Mouse (Mus musculus): Measurements from ENCODE around the gene Rab6b. TPM values are rescaled to one million over a fixed set of nuclear protein-coding genes. Genes with fewer than 3 reads are reported as not detected.
"Not testable (repeated sequence)": the region's sequence is repeated elsewhere in the genome, so short reads cannot be mapped to it uniquely, and the experiment has no call there.

The Rab6b gene
- polyA plus RNA-seq, 1 experiment from 2014 or later, result 11.5 TPM

- Histone ChIP-seq H3K9me3 (no peaks in the 10 kb centered on the region), H3K4me2 (replicated peaks) (no peak overlapping the region), H3K4me3 (no peak overlapping the region), H3K9ac (no peak overlapping the region), H3K27me3 (no peaks in the 10 kb centered on the region), H3K4me1 (peaks cover 13% of the 10 kb centered on the region; the same call in 1 of the 2 replicates), H3K27ac (no peak overlapping the region), H3K36me3 (no peaks in the 10 kb centered on the region)
- ATAC-seq (ENCODE audit: insufficient number of reproducible peaks, insufficient read depth, low FRiP score, low TSS enrichment), result no peak
- 65% methylated on average over 13 of the region's 13 CpGs for WGBS
Observed at GRCm38 (mm10) chr9:103147103-103147502, 35.5 kb downstream of the Rab6b start.

GRCm38 (mm10) chr9:103149074-103149799 is 37.6 kb downstream of the Rab6b start:
- no peak overlapping the region for H3K4me2 ChIP-seq (replicated peaks)
- H3K4me3 ChIP-seq, result no peak overlapping the region
- 88% methylated on average over 12 of the region's 12 CpGs for WGBS
- no peak overlapping the region for H3K9ac ChIP-seq
- H3K27ac ChIP-seq, result no peak overlapping the region
- H3K9me3 ChIP-seq, result no peaks in the 10 kb centered on the region
- ATAC-seq (ENCODE audit: insufficient number of reproducible peaks, insufficient read depth, low FRiP score, low TSS enrichment), result no peak
- H3K27me3 ChIP-seq, result no peaks in the 10 kb centered on the region
- peaks cover 13% of the 10 kb centered on the region; the same call in 1 of the 2 replicates for H3K4me1 ChIP-seq
- no peaks in the 10 kb centered on the region for H3K36me3 ChIP-seq

GRCm38 (mm10) chr9:103153286-103153685 is 41.7 kb downstream of the Rab6b start:
- ATAC-seq (ENCODE audit: insufficient number of reproducible peaks, insufficient read depth, low FRiP score, low TSS enrichment), result no peak
- no peak overlapping the region for H3K9ac ChIP-seq
- no peak overlapping the region for H3K4me3 ChIP-seq
- no peak overlapping the region for H3K27ac ChIP-seq
- H3K27me3 ChIP-seq, result no peaks in the 10 kb centered on the region
- no peaks in the 10 kb centered on the region for H3K36me3 ChIP-seq
- no peaks in the 10 kb centered on the region for H3K9me3 ChIP-seq
- 86% methylated on average over 5 of the region's 5 CpGs for WGBS
- no peaks in the 10 kb centered on the region for H3K4me1 ChIP-seq
- H3K4me2 ChIP-seq (replicated peaks), result no peak overlapping the region

GRCm38 (mm10) chr9:103154568-103154967 is 43.0 kb downstream of the Rab6b start:
- Histone ChIP-seq H3K9ac (no peak overlapping the region), H3K27me3 (no peaks in the 10 kb centered on the region), H3K36me3 (no peaks in the 10 kb centered on the region), H3K9me3 (no peaks in the 10 kb centered on the region), H3K4me3 (no peak overlapping the region), H3K4me1 (no peaks in the 10 kb centered on the region), H3K27ac (no peak overlapping the region), H3K4me2 (replicated peaks) (no peak overlapping the region)
- WGBS, result 86% methylated on average over 2 of the region's 2 CpGs
- no peak for ATAC-seq (ENCODE audit: insufficient number of reproducible peaks, insufficient read depth, low FRiP score, low TSS enrichment)

GRCm38 (mm10) chr9:103155158-103155557 is 43.6 kb downstream of the Rab6b start:
- H3K9me3 ChIP-seq; H3K4me2 ChIP-seq (replicated peaks); H3K4me3 ChIP-seq; ATAC-seq (ENCODE audit: insufficient number of reproducible peaks, insufficient read depth, low FRiP score, low TSS enrichment); H3K4me1 ChIP-seq; H3K27ac ChIP-seq; H3K9ac ChIP-seq; H3K27me3 ChIP-seq; H3K36me3 ChIP-seq: not testable (repeated sequence)
- 80% methylated on average over 7 of the region's 7 CpGs for WGBS

GRCm38 (mm10) chr9:103163806-103164205 is 52.2 kb downstream of the Rab6b start:
- Histone ChIP-seq H3K9me3 (no peaks in the 10 kb centered on the region), H3K4me1 (no peaks in the 10 kb centered on the region), H3K36me3 (no peaks in the 10 kb centered on the region), H3K9ac (no peak overlapping the region), H3K4me3 (no peak overlapping the region), H3K27me3 (no peaks in the 10 kb centered on the region), H3K4me2 (replicated peaks) (no peak overlapping the region), H3K27ac (no peak overlapping the region)
- WGBS, result 72% methylated on average over 15 of the region's 15 CpGs
- ATAC-seq (ENCODE audit: insufficient number of reproducible peaks, insufficient read depth, low FRiP score, low TSS enrichment), result no peak

GRCm38 (mm10) chr9:103168046-103168445 is 56.5 kb downstream of the Rab6b start:
- no peak overlapping the region for H3K4me3 ChIP-seq
- no peak for ATAC-seq (ENCODE audit: insufficient number of reproducible peaks, insufficient read depth, low FRiP score, low TSS enrichment)
- 80% methylated on average over 6 of the region's 6 CpGs for WGBS
- no peaks in the 10 kb centered on the region for H3K36me3 ChIP-seq
- no peak overlapping the region for H3K4me2 ChIP-seq (replicated peaks)
- H3K4me1 ChIP-seq, result no peaks in the 10 kb centered on the region
- no peak overlapping the region for H3K27ac ChIP-seq
- H3K9ac ChIP-seq, result no peak overlapping the region
- H3K9me3 ChIP-seq, result no peaks in the 10 kb centered on the region
- H3K27me3 ChIP-seq, result no peaks in the 10 kb centered on the region

- Histone ChIP-seq H3K27ac (no peak overlapping the region), H3K4me1 (no peaks in the 10 kb centered on the region), H3K27me3 (no peaks in the 10 kb centered on the region), H3K4me2 (replicated peaks) (no peak overlapping the region), H3K36me3 (no peaks in the 10 kb centered on the region), H3K4me3 (no peak overlapping the region), H3K9ac (no peak overlapping the region), H3K9me3 (no peaks in the 10 kb centered on the region)
- 80% methylated on average over 7 of the region's 7 CpGs for WGBS
- ATAC-seq (ENCODE audit: insufficient number of reproducible peaks, insufficient read depth, low FRiP score, low TSS enrichment), result no peak
Observed at GRCm38 (mm10) chr9:103168771-103169170, 57.2 kb downstream of the Rab6b start.

GRCm38 (mm10) chr9:103174771-103175519 is 63.4 kb downstream of the Rab6b start:
- ATAC-seq (ENCODE audit: insufficient number of reproducible peaks, insufficient read depth, low FRiP score, low TSS enrichment), result no peak
- Histone ChIP-seq H3K4me2 (replicated peaks) (no peak overlapping the region), H3K4me3 (no peak overlapping the region), H3K9me3 (no peaks in the 10 kb centered on the region), H3K36me3 (no peaks in the 10 kb centered on the region), H3K9ac (no peak overlapping the region), H3K27me3 (no peaks in the 10 kb centered on the region), H3K4me1 (peaks cover 4% of the 10 kb centered on the region; the same call in 1 of the 2 replicates), H3K27ac (no peak overlapping the region)
- WGBS, result 67% methylated on average over 6 of the region's 6 CpGs

- Histone ChIP-seq H3K4me2 (replicated peaks) (no peak overlapping the region), H3K9me3 (no peaks in the 10 kb centered on the region), H3K27ac (no peak overlapping the region), H3K4me1 (peaks cover 11% of the 10 kb centered on the region), H3K36me3 (no peaks in the 10 kb centered on the region), H3K4me3 (no peak overlapping the region), H3K9ac (no peak overlapping the region), H3K27me3 (no peaks in the 10 kb centered on the region)
- 95% methylated on average over 7 of the region's 7 CpGs for WGBS
- no peak for ATAC-seq (ENCODE audit: insufficient number of reproducible peaks, insufficient read depth, low FRiP score, low TSS enrichment)
Observed at GRCm38 (mm10) chr9:103175692-103176091, 64.1 kb downstream of the Rab6b start.

- no peaks in the 10 kb centered on the region for H3K27me3 ChIP-seq
- 61% methylated on average over 3 of the region's 3 CpGs for WGBS
- peak overlapping the region; percentile 62 for H3K4me2 ChIP-seq (replicated peaks)
- no peaks in the 10 kb centered on the region for H3K36me3 ChIP-seq
- peak overlapping the region; percentile 58; the same call in 1 of the 2 replicates for H3K9ac ChIP-seq
- H3K4me3 ChIP-seq, result peak overlapping the region; percentile 38; the same call in 1 of the 2 replicates
- ATAC-seq (ENCODE audit: insufficient number of reproducible peaks, insufficient read depth, low FRiP score, low TSS enrichment), result no peak
- no peaks in the 10 kb centered on the region for H3K9me3 ChIP-seq
- H3K4me1 ChIP-seq, result peaks cover 15% of the 10 kb centered on the region
- 0 out of 2 replicates have a peak overlapping the region, but pooled peaks have one; percentile 30 for H3K27ac ChIP-seq
Observed at GRCm38 (mm10) chr9:103180303-103180702, 68.7 kb downstream of the Rab6b start.

Data from embryonic facial prominence, embryonic 12.5 days (tissue).